Mouse (Mus musculus): ENCODE data around the gene Cep85l.

The Cep85l gene

DNA sequence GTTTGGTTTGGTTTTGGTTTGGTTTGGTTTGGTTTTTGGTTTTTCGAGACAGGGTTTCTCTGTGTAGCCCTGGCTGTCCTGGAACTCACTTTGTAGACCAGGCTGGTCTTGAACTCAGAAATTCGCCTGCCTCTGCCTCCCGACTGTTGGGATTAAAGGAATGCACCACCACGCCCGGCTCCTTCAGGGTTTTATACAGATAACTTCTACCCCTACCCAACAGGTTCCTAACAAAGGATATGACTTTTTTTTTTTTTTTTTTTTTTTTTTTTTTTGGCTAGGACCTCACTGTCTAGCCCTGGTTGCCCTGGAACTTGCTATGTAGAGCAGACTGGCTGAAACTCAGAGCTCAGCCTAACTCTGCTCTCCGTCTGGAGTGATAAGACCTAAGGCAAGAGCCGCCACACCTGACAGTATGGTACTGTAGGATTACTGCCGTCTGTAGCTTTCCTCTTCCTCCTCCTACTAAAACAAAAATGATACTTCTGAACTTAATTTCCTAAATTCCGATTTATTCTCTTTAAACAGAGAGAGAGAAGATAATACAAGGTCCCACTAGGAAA lies 37.5 kb downstream of the Cep85l start:
- DNase-seq (ENCODE audit: low read depth, low spot score), result no peak

DNA sequence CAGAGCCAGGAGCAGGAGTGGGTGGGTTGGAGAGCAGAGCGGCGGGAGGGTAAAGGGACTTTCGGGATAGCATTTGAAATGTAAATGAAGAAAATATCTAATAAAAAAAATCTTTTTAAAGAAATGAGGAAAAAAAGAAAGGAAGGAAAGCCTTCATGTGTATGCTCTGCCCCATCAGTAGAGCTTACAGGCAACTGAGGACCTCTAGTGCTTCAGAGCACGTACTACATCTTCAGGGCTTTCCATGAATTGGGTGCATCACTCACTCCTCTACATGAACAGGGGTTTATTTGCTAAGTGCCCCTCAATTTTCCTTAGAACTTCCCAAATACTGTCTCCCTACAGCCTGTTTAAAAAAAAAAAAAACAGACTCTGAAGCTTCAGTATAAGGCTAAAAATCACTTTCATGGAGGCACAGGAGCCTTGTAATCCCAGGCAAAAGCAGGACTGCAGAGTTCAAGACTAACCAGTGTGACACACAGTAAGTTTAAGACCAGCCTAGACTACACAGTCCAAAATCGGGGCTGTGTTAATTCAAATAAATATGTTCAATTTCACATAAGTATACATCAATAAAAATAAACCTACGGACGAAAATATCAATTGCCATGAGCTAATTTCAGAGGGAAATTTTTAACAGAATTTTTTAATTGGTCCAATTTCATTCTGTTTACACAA lies 38.3 kb downstream of the Cep85l start:
- DNase-seq (ENCODE audit: low read depth, low spot score), result no peak

DNA sequence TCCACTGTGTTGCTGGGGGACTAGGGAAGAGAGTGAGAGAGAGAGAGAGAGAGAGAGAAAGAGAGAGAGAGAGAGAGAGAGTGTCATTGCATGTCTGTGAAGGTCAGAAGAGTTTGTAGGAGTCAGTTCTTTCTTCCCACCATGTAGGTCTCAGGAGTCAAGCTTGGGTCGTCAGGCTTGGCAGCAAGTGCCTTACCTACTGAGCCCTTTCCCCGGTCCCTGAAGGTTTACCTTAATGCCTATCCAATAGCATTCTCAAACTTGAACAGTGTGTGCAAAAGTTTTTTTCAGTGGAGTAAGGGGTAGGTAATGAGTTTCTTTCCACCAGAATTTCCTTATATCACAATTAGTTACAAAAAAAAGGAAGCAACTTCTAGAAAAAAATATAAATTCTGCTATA lies 40.7 kb downstream of the Cep85l start:
- no peak for DNase-seq (ENCODE audit: low read depth, low spot score)

DNA sequence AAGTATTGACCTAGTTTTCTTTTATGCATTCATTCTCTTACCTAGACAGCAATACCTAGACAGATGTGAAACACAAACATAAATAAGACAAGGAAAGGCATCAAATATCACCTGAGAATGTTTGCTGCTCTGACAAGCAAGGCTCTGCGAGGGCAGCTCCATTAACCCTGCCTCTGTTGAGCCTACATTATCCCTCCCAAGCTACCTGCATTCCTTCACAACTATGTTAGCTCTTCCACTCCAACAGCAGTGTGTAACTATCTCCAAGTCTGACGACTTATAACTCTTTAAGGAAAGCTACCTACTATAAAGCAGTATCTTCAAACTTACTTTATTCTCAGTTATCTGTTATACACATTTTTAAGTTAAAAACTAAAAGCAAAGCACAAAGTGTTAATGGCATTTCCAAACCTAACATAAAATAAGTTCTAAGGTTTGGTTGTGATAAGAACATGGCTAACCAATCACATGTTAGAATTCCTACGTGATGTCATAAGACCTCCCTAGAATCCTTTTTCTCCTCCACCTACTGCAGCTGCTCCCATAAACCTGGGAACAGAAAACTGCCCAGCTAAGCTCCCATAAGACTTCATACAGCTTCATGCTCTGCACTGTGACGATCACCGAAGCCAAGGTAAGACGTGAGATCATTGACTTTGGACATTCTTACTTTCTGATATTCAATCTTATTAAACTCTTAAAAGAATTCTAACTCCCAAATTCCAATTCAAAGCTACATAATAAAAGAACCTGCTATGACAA lies 42.4 kb downstream of the Cep85l start, which contains the start of gene Pln:
Gene Pln, plus strand, starts transcription at position 506 of the 762 bp plus-strand sequence.
- no peak for DNase-seq (ENCODE audit: low read depth, low spot score)

DNA sequence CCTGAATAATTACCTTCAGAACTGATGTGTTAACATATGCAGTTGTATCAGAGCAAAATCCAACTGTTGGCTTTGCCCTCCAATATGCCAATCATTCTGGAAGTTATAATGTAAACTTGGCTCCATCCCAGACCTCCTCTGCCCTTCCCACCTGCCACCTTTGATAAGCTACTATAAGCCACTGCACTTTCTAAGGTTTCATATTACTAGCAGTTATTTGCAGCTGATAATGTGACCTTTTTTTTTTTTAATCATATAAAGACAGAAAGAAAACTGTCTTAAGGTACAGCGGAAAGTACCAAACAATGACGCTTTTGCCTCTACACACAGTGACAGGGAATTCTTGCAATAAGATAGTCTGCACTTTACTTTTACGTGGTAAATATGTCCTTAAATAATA lies 43.8 kb downstream of the Cep85l start:
- no peak for DNase-seq (ENCODE audit: low read depth, low spot score)

DNA sequence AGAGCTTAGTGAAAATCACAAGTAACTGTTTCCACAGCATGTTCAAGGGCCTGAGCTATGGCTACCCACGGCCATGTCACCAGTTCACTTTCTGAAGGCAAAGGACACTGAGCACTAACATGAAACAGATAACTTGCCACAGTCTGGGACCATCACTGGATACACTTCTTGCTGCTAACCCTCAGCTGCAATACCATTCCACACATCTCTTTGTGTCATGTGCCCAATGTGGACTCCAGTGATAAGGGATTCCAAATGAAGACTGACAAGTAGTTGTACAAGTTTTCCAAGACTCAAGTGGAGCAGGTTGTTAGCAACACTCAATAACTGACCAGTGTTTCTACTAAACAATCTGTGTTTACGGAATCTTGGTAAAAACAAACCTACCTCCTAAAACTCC lies 44.5 kb downstream of the Cep85l start:
- DNase-seq (ENCODE audit: low read depth, low spot score), result no peak

DNA sequence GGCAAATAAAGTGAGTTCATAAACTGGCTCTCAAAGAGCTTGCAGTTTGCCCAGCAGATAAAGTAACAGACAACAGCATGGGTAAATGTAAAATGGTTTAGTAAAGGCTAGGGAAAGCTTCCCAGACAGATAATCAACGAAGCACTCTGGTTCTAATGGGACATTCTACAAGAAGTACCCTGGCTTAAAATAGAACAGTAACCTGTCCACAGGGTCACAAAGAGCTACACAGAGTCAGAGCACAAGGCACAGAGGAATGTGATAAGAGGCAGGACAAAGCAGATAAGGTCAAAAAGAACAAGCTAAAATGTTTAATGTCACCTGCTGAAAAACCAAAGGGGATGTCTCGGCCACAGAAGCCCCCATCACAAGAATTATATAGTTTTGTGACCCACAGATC lies 47.0 kb downstream of the Cep85l start:
- no peak for DNase-seq (ENCODE audit: low read depth, low spot score)

DNA sequence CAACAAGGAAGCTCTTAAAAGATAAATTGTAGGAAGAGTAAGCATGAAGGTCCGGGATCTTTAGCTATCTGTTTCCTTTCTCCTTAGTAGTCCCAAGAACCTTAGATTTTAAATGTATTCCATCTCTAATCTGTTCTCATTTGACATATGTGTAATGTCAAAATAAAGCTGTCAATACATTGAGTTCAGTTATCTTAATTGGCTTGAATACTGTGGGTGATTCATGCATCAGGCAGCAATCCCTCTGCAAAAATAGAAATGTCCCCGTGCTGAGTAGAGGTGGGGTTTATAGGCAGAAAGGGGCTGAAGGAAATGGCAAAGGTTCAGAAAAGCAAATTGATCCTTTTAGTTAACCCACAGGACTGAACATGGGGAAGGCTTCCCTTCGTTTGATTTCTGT lies 50.5 kb downstream of the Cep85l start:
- no peak for DNase-seq (ENCODE audit: low read depth, low spot score)

DNA sequence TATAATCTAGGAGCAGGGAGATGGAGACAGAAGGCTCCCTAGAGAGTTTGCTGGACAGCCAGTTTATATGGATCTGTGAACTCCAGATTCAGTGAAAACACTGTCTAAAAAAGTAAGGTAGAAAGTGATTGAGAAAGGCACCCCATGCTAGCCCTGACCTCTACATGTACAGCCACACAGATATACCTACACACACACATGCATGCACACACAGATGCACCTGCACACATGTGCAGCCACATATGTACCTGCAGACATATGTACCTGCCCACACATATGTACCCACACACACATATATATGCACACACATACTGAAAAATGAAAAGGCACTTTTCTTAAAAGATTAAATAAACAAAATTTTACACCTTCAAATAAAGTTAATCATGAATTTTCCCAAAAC lies 53.4 kb downstream of the Cep85l start:
- DNase-seq (ENCODE audit: low read depth, low spot score), result no peak

DNA sequence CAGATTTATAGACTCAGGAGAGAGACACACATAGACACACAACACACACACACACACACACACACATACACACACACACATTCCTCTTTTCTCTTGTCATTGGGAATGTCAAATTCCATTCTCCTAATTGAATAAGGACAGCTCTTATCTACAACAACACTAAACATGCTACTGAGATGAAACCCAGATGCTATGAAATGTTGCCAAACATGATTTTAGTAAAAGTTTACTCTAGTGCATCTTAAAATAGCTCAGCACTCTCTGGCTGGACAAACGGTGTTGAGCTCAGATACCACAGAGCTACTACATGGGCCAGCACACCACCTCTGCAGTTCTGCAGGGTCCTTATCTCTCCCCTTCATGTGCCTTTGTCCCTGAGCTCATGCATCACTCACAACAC lies 55.1 kb downstream of the Cep85l start:
- DNase-seq (ENCODE audit: low read depth, low spot score), result no peak

DNA sequence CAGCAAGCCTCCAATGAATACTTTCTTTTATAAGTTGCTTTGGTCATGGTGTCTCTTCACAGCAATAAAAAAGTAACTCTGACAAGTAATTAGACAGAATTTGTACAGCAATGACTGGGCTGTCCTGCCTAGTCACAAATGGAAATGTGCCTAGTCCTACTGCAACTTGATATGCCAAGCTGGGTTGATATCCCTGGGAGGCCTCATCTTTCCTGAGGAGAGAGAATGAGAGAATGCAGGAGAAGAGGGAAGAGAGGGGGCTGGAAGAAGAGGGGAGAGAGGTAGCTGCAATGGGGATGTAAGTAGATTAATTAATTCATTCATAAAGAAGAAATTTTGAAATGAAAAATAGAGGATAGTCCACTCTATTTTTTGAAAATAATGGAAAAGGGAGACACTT lies 56.4 kb downstream of the Cep85l start:
- no peak for DNase-seq (ENCODE audit: low read depth, low spot score)

DNA sequence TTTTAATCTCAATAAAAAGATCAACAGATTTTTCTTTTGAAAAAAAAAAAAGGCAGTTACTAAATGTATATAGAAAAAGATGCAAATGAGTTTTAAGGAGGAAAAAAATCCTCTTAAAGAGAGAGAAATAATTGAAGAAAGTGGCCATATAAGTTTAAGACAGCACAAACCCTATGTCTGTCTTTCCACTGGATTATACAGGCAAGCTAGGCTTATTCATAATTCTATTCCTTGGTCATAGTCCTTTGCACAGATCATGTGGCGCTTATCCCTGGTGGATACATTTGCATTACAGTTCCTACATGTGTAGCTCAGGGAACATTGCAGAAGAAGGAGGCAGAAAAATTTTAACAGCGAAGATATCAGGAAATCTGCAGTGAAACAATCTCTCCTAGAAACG lies 73.1 kb downstream of the Cep85l start:
- DNase-seq (ENCODE audit: low read depth, low spot score), result no peak

DNA sequence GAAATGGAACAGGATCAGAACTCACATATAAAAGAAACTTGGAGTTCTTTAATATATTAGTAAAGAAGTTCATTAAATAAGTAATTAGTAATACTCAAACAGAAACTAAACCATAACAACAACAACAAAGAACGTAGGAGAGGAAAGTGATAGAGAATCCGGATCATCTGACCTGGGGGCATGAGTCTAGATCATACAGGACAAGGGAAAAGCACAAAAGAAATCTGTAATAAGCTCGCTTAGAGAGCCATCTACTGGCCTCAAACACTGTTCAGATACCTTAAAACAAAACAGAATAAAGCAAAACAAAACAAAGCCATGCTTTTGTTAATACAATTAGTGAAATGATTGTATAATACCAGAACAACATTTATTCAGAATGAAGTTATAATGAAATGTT lies 73.9 kb downstream of the Cep85l start:
- DNase-seq (ENCODE audit: low read depth, low spot score), result peak; percentile 17

DNA sequence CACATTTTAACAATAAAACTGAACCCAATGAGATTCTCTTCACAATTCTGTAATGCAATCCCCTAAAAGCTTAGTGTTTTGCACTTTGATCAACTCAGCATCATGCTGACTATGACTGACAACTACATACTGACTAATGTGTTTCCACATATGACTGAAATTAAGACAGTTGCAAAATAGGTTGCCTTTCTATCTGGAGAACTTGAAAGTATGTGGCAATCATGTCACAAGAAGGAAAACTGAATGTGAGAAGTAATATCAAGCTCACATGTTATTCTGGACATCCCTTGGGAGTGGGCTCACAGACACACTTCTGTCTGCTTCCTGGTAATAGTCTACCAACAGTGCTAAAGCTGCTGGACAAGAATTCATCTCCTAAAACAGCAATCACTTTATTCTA lies 94.6 kb downstream of the Cep85l start:
- DNase-seq (ENCODE audit: low read depth, low spot score), result no peak

DNA sequence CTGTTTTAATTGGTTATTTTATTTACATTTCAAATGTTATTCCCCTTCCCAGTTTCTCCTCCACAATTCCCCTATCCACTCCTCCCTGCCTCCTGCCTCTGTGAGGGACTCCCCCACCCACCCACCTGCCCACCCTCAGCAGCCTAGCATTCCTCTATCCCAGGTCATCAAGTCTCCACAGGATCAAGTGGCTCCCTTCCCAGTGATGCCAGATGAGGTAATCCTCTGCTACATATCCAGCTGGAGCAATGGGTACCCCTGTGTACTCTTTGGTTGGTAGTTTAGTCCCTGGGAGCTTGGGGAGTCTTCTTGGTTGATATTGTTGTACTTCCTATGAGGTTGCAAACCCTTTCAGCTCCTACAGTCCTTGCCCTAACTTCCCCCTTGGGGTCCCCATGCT lies 107.5 kb downstream of the Cep85l start:
- no peak for DNase-seq (ENCODE audit: low read depth, low spot score)

DNA sequence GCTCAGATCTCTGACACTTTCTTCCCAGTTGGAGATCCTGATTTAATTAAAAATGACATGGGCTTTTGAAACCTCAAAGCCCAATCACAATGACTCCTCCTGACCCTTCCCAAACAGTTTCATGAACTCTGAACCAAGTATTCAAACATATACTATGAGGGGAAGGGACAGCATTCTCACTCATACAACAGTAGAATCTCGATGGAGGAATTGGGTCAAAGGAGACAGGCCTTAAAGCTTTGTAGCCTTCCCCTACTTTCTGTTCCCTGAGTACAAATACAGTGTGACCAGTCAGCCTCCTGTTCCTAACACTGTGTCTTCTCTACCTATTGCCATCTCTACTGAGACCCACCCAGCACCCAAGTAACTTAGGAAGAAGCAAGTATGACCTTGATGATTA lies 117.7 kb downstream of the Cep85l start:
- DNase-seq (ENCODE audit: low read depth, low spot score), result no peak

DNA sequence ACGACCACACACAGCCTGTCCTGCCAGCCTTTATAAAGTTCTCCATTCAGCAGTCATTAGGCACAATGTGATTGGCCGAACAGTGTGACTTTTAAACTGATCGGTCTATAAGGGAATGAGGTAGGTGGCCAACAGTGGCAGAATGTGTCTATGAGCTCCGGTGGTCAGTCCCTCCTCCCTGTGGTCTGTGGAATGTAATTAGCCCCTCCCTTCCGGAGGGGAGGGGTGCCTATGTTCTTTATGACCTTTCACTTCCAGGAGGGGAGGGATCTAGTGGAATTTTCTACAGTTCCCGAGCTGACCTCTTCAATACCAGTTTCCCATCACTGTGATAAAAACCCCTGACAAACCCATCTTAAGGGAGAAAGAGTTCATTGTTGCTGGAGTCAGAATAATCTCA lies 144.4 kb downstream of the Cep85l start:
- no peak for DNase-seq (ENCODE audit: low read depth, low spot score)

DNA sequence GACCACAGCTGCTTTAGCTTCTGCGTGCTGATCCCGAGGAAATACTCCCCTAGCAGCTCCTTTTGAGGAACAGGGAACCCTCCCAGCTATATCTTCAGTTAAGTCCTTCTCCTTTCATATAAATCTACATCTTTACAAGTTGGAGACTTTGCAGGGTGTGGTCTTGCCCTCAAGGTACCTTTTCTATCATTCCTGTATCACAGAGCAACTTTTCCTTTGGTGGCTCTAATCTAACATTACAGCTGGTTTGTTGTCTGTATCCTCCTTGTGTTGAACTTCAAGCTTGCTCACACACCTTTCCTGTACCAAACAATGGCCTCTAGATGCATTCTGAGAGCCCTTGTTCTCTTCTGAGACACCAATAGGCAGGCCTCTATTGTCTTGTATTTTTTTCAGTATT lies 145.1 kb downstream of the Cep85l start:
- no peak for DNase-seq (ENCODE audit: low read depth, low spot score)

DNA sequence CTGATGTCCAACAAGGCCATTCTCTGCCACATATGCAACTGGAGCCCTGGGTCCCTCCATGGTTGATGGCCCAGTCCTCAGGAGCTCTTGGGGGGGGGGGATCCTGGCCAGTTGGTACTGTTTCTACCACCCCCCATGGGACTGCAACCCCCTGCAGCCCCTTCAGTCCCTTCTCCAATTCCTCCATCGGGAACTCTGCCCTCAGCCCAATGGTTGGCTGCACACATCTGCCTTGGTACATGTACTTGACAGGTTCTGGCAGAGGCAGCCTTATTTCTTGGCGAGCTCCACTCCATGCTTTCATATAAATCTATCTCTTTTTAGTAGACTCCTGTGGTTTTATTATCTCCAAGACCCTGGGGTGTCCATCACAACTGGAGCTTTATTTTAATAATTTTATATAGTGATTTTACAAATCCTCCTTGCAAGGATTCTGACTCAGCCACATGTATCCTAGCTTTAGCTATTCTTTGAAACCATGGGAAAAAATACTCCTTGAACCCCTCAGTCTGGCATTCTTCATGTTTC lies 145.6 kb downstream of the Cep85l start:
- no peak for DNase-seq (ENCODE audit: low read depth, low spot score)

DNA sequence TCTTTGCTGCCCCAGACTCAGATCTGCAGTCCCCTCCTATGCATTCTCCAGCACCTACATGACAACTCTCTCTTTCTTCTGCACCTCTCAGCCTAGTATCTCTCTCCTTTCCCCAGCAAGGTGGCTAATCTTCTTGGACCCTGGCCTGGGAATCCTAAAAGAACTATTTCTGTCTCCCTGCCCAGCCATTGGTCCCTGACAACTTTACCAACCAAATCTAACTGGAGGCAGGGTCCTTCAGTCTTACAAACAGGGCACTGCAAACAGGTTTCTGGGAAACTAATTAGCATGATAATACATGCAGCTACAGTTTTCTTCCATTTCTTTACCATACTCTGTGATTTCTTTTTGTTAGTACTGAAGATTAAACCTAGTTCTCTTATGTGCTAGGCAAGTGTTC lies 148.9 kb downstream of the Cep85l start:
- no peak for DNase-seq (ENCODE audit: low read depth, low spot score)

DNA sequence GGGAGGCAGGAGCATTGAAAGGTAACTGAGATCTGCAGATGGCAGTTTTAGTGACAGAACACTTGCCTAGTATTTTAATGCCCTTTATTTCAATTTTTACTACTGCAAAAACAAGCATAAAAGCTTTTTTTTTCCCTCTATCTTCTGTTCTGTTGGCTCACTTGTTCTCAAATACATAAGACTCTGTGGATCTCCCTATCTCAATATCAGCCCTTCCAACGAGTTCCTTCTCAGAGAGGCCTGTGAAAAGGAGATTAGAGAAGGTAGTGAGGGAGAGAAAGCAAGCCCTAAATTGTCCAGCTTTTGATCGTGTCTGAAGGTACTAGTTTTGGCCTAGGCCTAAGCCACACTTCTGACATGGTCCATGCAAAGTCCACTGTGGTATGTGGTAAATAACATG lies 150.6 kb downstream of the Cep85l start:
- no peak for DNase-seq (ENCODE audit: low read depth, low spot score)
